Mouse (Mus musculus) CH12.LX (cell line): Measurements from ENCODE around the gene Tspan14. TPM values are rescaled to one million over a fixed set of nuclear protein-coding genes. Genes with fewer than 3 reads are reported as not detected.

Experiments used
- DNase-seq: peaks from one replicate; pipeline ENCODE4 v3.0.0-alpha.2; 2013; ENCODE audit errors: extremely low read depth
- H3K27ac ChIP-seq: 2 replicates; pipeline ENCODE4 v1.5.1; 2012; ENCODE audit warnings: low read depth, mild to moderate bottlenecking, control low read depth, moderate library complexity; ENCODE audit not compliant: insufficient read depth
- H3K27me3 ChIP-seq: replicated peaks from 2 replicates; pipeline ENCODE3; 2012; ENCODE audit warnings: inconsistent platforms
- H3K36me3 ChIP-seq, 2 experiments: replicated peaks in 1 of 2; 2 replicates each; pipeline versions ENCODE3 to v1.6.1; 2012; ENCODE audit warnings: inconsistent platforms in 1 of 2, low read length in 1 of 2, mild to moderate bottlenecking in 1 of 2, mixed read lengths in 1 of 2, moderate library complexity in 1 of 2; ENCODE audit not compliant: control insufficient read depth in 1 of 2, insufficient read depth in 1 of 2
- H3K4me1 ChIP-seq, 2 experiments: 2 replicates each; pipeline ENCODE4 v1.6.1; 2012; ENCODE audit warnings: inconsistent platforms in 1 of 2, moderate library complexity in 1 of 2; ENCODE audit not compliant: insufficient read depth in 2 of 2, control insufficient read depth in 1 of 2
- H3K4me2 ChIP-seq: 2 replicates; pipeline ENCODE4 v1.6.1; 2012; ENCODE audit warnings: low read depth, mild to moderate bottlenecking, control low read depth; ENCODE audit not compliant: poor library complexity, insufficient read depth, severe bottlenecking
- H3K4me3 ChIP-seq, 3 experiments: fragments of 150-350 bp in 1 of 3; sonication (generic) in 1 of 3; replicated peaks in 1 of 3; 2 replicates each; pipeline versions ENCODE3 to v1.5.1; 2011 to 2012; ENCODE audit warnings: low read depth in 2 of 3, low read length in 2 of 3, mild to moderate bottlenecking in 2 of 3, moderate library complexity in 2 of 3, control low read depth in 1 of 3, improper control_type of control experiment in 1 of 3, inconsistent platforms in 1 of 3, mixed read lengths in 1 of 3; ENCODE audit not compliant: poor library complexity in 1 of 3
- H3K79me2 ChIP-seq: replicated peaks from 2 replicates; pipeline ENCODE4 v1.6.1; 2012; ENCODE audit warnings: mild to moderate bottlenecking, moderate library complexity; ENCODE audit not compliant: control insufficient read depth, poor library complexity, insufficient read depth, severe bottlenecking; ENCODE audit errors: extremely low read depth
- H3K9ac ChIP-seq: 2 replicates; pipeline ENCODE4 v1.6.1; 2012; ENCODE audit warnings: low read depth, mild to moderate bottlenecking, control low read depth, moderate library complexity; ENCODE audit not compliant: insufficient read depth
- H3K9me3 ChIP-seq: replicated peaks from 2 replicates; pipeline ENCODE3; 2012; ENCODE audit warnings: low read length, inconsistent platforms, mixed read lengths
- CHD1 ChIP-seq: IDR thresholded peaks from 2 replicates; pipeline ENCODE4 v1.6.1; 2012; ENCODE audit warnings: low read depth, low read length, improper control_type of control experiment, inconsistent platforms
- CHD2 ChIP-seq: IDR thresholded peaks from 2 replicates; pipeline ENCODE4 v1.6.1; 2011; ENCODE audit warnings: low read length, improper control_type of control experiment
- E2F4 ChIP-seq: IDR thresholded peaks from 2 replicates; pipeline ENCODE4 v1.6.1; 2011; ENCODE audit warnings: low read depth, low read length, improper control_type of control experiment; ENCODE audit not compliant: insufficient replicate concordance
- ETS1 ChIP-seq: conservative IDR thresholded peaks from 2 replicates; pipeline ENCODE4 v1.6.1; 2012; ENCODE audit warnings: low read depth, mild to moderate bottlenecking, inconsistent platforms, low read length, improper control_type of control experiment, moderate library complexity
- HCFC1 ChIP-seq: IDR thresholded peaks from 2 replicates; pipeline ENCODE4 v1.6.1; 2012; ENCODE audit warnings: low read depth, mild to moderate bottlenecking, inconsistent platforms, low read length, improper control_type of control experiment
- IRF4 ChIP-seq: IDR thresholded peaks from 2 replicates; pipeline ENCODE4 v1.6.1; 2014; ENCODE audit warnings: low read depth, mild to moderate bottlenecking, inconsistent platforms, low read length, improper control_type of control experiment
- JUND ChIP-seq: conservative IDR thresholded peaks from 2 replicates; pipeline ENCODE4 v1.6.1; 2011; ENCODE audit warnings: low read depth, low read length, improper control_type of control experiment
- KAT2A ChIP-seq: IDR thresholded peaks from 2 replicates; pipeline ENCODE4 v1.6.1; 2012; ENCODE audit warnings: low read length, improper control_type of control experiment, inconsistent platforms; ENCODE audit not compliant: insufficient replicate concordance
- MAFK ChIP-seq: IDR thresholded peaks from 2 replicates; pipeline ENCODE4 v1.6.1; 2011; ENCODE audit warnings: low read length, improper control_type of control experiment; ENCODE audit not compliant: insufficient replicate concordance
- MAX ChIP-seq: IDR thresholded peaks from 2 replicates; pipeline ENCODE4 v1.6.1; 2011; ENCODE audit warnings: low read length, improper control_type of control experiment
- MEF2A ChIP-seq: IDR thresholded peaks from 2 replicates; pipeline ENCODE4 v1.6.1; 2014; ENCODE audit warnings: low read depth, mild to moderate bottlenecking, inconsistent platforms, low read length, improper control_type of control experiment, borderline replicate concordance
- MXI1 ChIP-seq: IDR thresholded peaks from 2 replicates; pipeline ENCODE4 v1.6.1; 2011; ENCODE audit warnings: mild to moderate bottlenecking, low read depth, low read length, improper control_type of control experiment
- NELFE ChIP-seq: IDR thresholded peaks from 2 replicates; pipeline ENCODE4 v1.6.1; 2011; ENCODE audit warnings: low read depth, low read length, improper control_type of control experiment
- NRF1 ChIP-seq: IDR thresholded peaks from 2 replicates; pipeline ENCODE4 v1.6.1; 2014; ENCODE audit warnings: low read depth, mild to moderate bottlenecking, inconsistent platforms, low read length, improper control_type of control experiment, moderate library complexity
- PAX5 ChIP-seq: IDR thresholded peaks from 2 replicates; pipeline ENCODE4 v1.6.1; 2012; ENCODE audit warnings: low read length, inconsistent platforms, mixed read lengths
- RCOR1 ChIP-seq: conservative IDR thresholded peaks from 2 replicates; pipeline ENCODE4 v1.6.1; 2012; ENCODE audit warnings: low read depth, mild to moderate bottlenecking, inconsistent platforms, low read length, improper control_type of control experiment
- TBP ChIP-seq: conservative IDR thresholded peaks from 2 replicates; pipeline ENCODE4 v1.6.1; 2011; ENCODE audit warnings: low read depth, low read length, improper control_type of control experiment
- TCF12 ChIP-seq: IDR thresholded peaks from 2 replicates; pipeline ENCODE4 v1.6.1; 2014; ENCODE audit warnings: low read depth, mild to moderate bottlenecking, inconsistent platforms, low read length, improper control_type of control experiment
- USF1 ChIP-seq: IDR thresholded peaks from 2 replicates; pipeline ENCODE4 v1.6.1; 2014; ENCODE audit warnings: low read depth, mild to moderate bottlenecking, inconsistent platforms, low read length, improper control_type of control experiment
- ZC3H11A ChIP-seq: IDR thresholded peaks from 2 replicates; pipeline ENCODE4 v1.6.1; 2012; ENCODE audit warnings: low read depth, mild to moderate bottlenecking, inconsistent platforms, low read length, improper control_type of control experiment
- dilution Hi-C: fragments of 300-500 bp; cut with MboI; formaldehyde crosslinking; loops from 2 replicates; pipeline ENCODE4 v1.14.3; 2020; ENCODE audit warnings: low sequenced_read_pairs; ENCODE audit not compliant: extremely low pct_unique_long_range_greater_than_20kb, extremely low pct_ligation_motif_present
- in situ Hi-C: fragments of 300-500 bp; cut with MboI; formaldehyde crosslinking; loops from 3 replicates; pipeline ENCODE4 v1.14.3; 2019; ENCODE audit warnings: low sequenced_read_pairs, low pct_ligation_motif_present, low pct_unique_long_range_greater_than_20kb, mixed read lengths
- polyA plus RNA-seq: library from polyadenylated mRNA; unstranded; fragments of >175 nt; gene quantifications from 2 replicates; pipeline ENCODE4 v1.2.1, GENCODE M21; 2012; ENCODE audit warnings: low read depth; ENCODE audit not compliant: insufficient read length
- total RNA-seq, 2 experiments: library from RNA; depleted of rRNA; stranded (reverse); fragments of 300-350 nt in 1 of 2; fragments of >200 nt in 1 of 2; gene quantifications; 2 replicates each; pipeline ENCODE4 v1.2.3; 2012 to 2014

Gene Tspan14
- total and polyA plus RNA-seq, 3 experiments = 11.6 to 19.1 (median 14.9) TPM

DNA sequence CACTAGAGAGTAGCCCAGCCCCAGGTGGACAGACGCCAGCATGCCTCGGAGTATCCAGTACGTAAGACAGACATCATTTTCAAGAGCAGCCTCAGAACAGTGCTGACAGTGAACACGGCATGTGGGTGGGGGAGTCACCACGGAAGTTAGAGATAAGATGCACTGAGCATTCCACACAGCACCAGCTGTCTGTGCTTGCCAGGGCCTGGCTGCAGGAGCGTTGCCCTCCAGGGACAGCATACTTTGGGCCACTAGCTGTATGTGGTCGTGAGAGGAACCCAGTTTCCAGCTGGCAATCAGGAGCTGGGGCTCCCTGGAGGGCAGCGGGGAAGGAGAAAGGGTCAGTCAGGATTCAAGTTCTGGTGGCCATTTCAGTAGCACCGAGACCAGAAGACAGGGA is 59.8 kb downstream of the Tspan14 start:
- Histone ChIP-seq H3K27me3 (no peaks in the 10 kb centered on the region), H3K9me3 (no peaks in the 10 kb centered on the region), H3K4me2 (no peak overlapping the region), H3K4me3 (no peak overlapping the region), H3K4me1 (no peaks in the 10 kb centered on the region), H3K79me2 (no peaks in the 10 kb centered on the region), H3K9ac (no peak overlapping the region), H3K27ac (no peak overlapping the region), H3K36me3 (peaks cover 57 to 83% of the 10 kb centered on the region in 2 experiments)
- dilution Hi-C loops (no loop called here), in situ Hi-C loops (no loop called here)
- no peak for TF ChIP-seq MAX
- no peak for DNase-seq

DNA sequence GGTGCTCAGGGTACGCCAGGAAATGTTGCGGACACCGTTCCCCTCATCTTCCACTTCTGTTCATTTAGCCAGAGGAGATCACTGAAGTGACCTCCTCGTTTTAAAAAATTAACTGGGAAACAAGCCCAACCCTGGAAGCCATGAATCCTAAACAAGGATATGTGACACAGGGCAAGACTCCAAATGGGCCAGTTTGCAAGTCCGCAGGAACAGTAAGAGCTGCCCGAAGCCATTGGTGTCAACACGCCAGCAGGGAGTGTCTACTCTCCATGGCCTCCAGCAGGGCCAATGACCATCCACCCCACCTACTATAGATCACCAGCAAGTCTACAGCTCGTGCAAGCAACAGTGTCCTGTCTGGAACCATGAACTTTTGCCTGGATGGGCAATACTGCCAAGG is 60.8 kb downstream of the Tspan14 start:
- Histone ChIP-seq H3K27ac (no peak overlapping the region), H3K79me2 (no peaks in the 10 kb centered on the region), H3K9ac (no peak overlapping the region), H3K36me3 (peaks cover 47 to 73% of the 10 kb centered on the region in 2 experiments), H3K4me3 (no peak overlapping the region), H3K27me3 (no peaks in the 10 kb centered on the region), H3K4me2 (no peak overlapping the region), H3K9me3 (no peaks in the 10 kb centered on the region), H3K4me1 (no peaks in the 10 kb centered on the region)
- dilution Hi-C loops = no loop called here
- in situ Hi-C loops = no loop called here
- DNase-seq = no peak
- no peak for TF ChIP-seq TBP
- no peak for TF ChIP-seq NELFE
- TF ChIP-seq E2F4 = no peak
- no peak for TF ChIP-seq ETS1
- TF ChIP-seq MAFK = no peak
- TF ChIP-seq USF1 = no peak
- no peak for TF ChIP-seq MEF2A
- no peak for TF ChIP-seq TCF12
- TF ChIP-seq CHD1 = no peak
- TF ChIP-seq IRF4 = no peak
- no peak for TF ChIP-seq HCFC1
- TF ChIP-seq MXI1 = no peak
- TF ChIP-seq CHD2 = no peak
- TF ChIP-seq NRF1 = no peak
- TF ChIP-seq ZC3H11A = no peak
- no peak for TF ChIP-seq RCOR1
- TF ChIP-seq JUND = no peak
- TF ChIP-seq PAX5 = no peak
- no peak for TF ChIP-seq KAT2A
- TF ChIP-seq MAX = no peak
